Mouse (Mus musculus): ENCODE data around the gene Cdc34b. TPM values are rescaled to one million over a fixed set of nuclear protein-coding genes. Genes with fewer than 3 reads are reported as not detected.

Cdc34b gene
- polyA plus RNA-seq, 1 experiment from 2014 or later: 0.30 TPM

GRCm38 (mm10) chr11:94716754-94717153 lies 24.8 kb upstream of the Cdc34b start:
- 17% methylated on average over 9 of the region's 9 CpGs for WGBS
- H3K36me3 ChIP-seq: no peaks in the 10 kb centered on the region
- H3K4me3 ChIP-seq: no peak overlapping the region
- H3K9me3 ChIP-seq: no peaks in the 10 kb centered on the region
- H3K27ac ChIP-seq: peak overlapping the region; percentile 46
- DNase-seq (ENCODE audit: low spot score): peak; percentile 42
- H3K4me1 ChIP-seq (replicated peaks): peaks cover 20% of the 10 kb centered on the region
- no peaks in the 10 kb centered on the region; the same call in 1 of the 2 replicates for H3K27me3 ChIP-seq (ENCODE audit: insufficient read depth, poor library complexity, severe bottlenecking)

DNA sequence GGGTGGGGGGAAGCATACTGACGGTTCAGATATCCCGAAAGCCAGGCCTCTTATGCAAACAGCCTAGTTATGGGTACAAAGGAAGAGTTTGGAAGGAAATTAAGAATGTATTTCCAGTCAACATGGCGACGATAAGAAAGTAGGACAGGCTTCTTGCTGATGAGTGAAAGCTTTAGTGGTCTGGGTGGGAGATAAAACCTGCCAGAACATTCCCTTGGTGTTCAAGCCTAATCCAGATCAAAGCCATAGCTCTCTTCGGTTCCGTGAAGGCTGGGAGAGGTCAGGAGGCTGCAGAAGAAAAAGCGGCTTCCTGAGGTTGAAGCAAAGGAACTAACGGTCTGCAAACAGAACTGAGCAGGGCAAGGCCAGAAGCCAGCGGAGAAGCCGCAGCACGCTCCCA lies 24.3 kb upstream of the Cdc34b start:
- no peak for DNase-seq (ENCODE audit: low spot score)

GRCm38 (mm10) chr11:94718113-94718909 lies 23.3 kb upstream of the Cdc34b start:
- Histone ChIP-seq H3K27ac (no peak overlapping the region), H3K9me3 (no peaks in the 10 kb centered on the region), H3K27me3 (ENCODE audit: insufficient read depth, poor library complexity, severe bottlenecking) (no peaks in the 10 kb centered on the region; the same call in 1 of the 2 replicates), H3K4me1 (replicated peaks) (peaks cover 19% of the 10 kb centered on the region), H3K4me3 (no peak overlapping the region), H3K36me3 (no peaks in the 10 kb centered on the region)
- 91% methylated on average over 7 of the region's 7 CpGs for WGBS
- no peak for DNase-seq (ENCODE audit: low spot score)

More for the DNA sequence above, 24.3 kb upstream of the Cdc34b start:
- Histone ChIP-seq H3K4me3 (no peak overlapping the region), H3K4me1 (replicated peaks) (peaks cover 22% of the 10 kb centered on the region), H3K36me3 (no peaks in the 10 kb centered on the region), H3K27me3 (ENCODE audit: insufficient read depth, poor library complexity, severe bottlenecking) (no peaks in the 10 kb centered on the region; the same call in 1 of the 2 replicates), H3K9me3 (no peaks in the 10 kb centered on the region), H3K27ac (peak overlapping the region; percentile 46)
- 44% methylated on average over 11 of the region's 11 CpGs for WGBS

GRCm38 (mm10) chr11:94719216-94719615 lies 22.4 kb upstream of the Cdc34b start:
- H3K4me1 ChIP-seq (replicated peaks): peaks cover 17% of the 10 kb centered on the region
- DNase-seq (ENCODE audit: low spot score): no peak
- no peaks in the 10 kb centered on the region for H3K27me3 ChIP-seq (ENCODE audit: insufficient read depth, poor library complexity, severe bottlenecking)
- H3K9me3 ChIP-seq: no peaks in the 10 kb centered on the region
- no peak overlapping the region for H3K27ac ChIP-seq
- no peaks in the 10 kb centered on the region for H3K36me3 ChIP-seq
- H3K4me3 ChIP-seq: no peak overlapping the region
- WGBS: 85% methylated on average over 2 of the region's 2 CpGs

GRCm38 (mm10) chr11:94727306-94727705 lies 14.3 kb upstream of the Cdc34b start:
- DNase-seq (ENCODE audit: low spot score): no peak
- Histone ChIP-seq H3K27me3 (ENCODE audit: insufficient read depth, poor library complexity, severe bottlenecking) (no peaks in the 10 kb centered on the region), H3K9me3 (no peaks in the 10 kb centered on the region), H3K4me1 (replicated peaks) (no peaks in the 10 kb centered on the region), H3K27ac (no peak overlapping the region), H3K36me3 (no peaks in the 10 kb centered on the region), H3K4me3 (no peak overlapping the region)
- WGBS: 94% methylated on average over 3 of the region's 3 CpGs

GRCm38 (mm10) chr11:94728545-94728944 lies 13.0 kb upstream of the Cdc34b start:
- no peak for DNase-seq (ENCODE audit: low spot score)
- Histone ChIP-seq H3K27me3 (ENCODE audit: insufficient read depth, poor library complexity, severe bottlenecking) (no peaks in the 10 kb centered on the region), H3K27ac (no peak overlapping the region), H3K4me1 (replicated peaks) (no peaks in the 10 kb centered on the region), H3K9me3 (no peaks in the 10 kb centered on the region), H3K36me3 (no peaks in the 10 kb centered on the region), H3K4me3 (no peak overlapping the region)
- WGBS: 70% methylated on average over 3 of the region's 3 CpGs

GRCm38 (mm10) chr11:94729565-94729964 lies 12.0 kb upstream of the Cdc34b start:
- Histone ChIP-seq H3K4me3 (no peak overlapping the region), H3K4me1 (replicated peaks) (no peaks in the 10 kb centered on the region), H3K27ac (no peak overlapping the region), H3K9me3 (no peaks in the 10 kb centered on the region), H3K27me3 (ENCODE audit: insufficient read depth, poor library complexity, severe bottlenecking) (no peaks in the 10 kb centered on the region), H3K36me3 (no peaks in the 10 kb centered on the region)
- DNase-seq (ENCODE audit: low spot score): no peak
- WGBS: 31% methylated on average over 4 of the region's 4 CpGs

GRCm38 (mm10) chr11:94730261-94730660 lies 11.3 kb upstream of the Cdc34b start:
- Histone ChIP-seq H3K9me3 (no peaks in the 10 kb centered on the region), H3K27me3 (ENCODE audit: insufficient read depth, poor library complexity, severe bottlenecking) (no peaks in the 10 kb centered on the region), H3K27ac (no peak overlapping the region), H3K4me1 (replicated peaks) (no peaks in the 10 kb centered on the region), H3K36me3 (no peaks in the 10 kb centered on the region), H3K4me3 (no peak overlapping the region)
- DNase-seq (ENCODE audit: low spot score): peak; percentile 51
- WGBS: 31% methylated on average over 5 of the region's 5 CpGs

DNA sequence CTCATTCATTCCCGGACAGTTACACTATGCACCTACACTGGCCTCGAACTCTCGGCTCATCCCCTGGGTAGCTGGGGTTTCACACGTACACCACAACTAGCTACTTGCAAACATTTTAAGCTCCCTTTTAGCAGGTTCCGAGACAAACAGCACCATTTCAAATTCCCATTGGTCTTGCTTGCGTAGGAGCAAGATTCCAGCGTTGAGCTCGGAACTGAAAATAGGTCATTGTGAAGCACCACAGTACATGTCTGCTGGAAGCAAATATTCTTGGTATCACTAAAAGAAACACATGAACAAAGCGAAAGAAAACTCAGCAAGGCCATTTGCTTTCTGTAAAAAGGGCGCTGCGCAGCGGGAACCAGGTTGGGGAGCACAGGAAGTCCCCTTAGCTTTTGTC lies 10.4 kb upstream of the Cdc34b start:
- no peak overlapping the region for H3K27ac ChIP-seq
- no peak for DNase-seq (ENCODE audit: low spot score)
- 89% methylated on average over 12 of the region's 12 CpGs for WGBS
- H3K4me3 ChIP-seq: no peak overlapping the region
- no peaks in the 10 kb centered on the region for H3K9me3 ChIP-seq
- H3K4me1 ChIP-seq (replicated peaks): no peaks in the 10 kb centered on the region
- H3K36me3 ChIP-seq: no peaks in the 10 kb centered on the region
- no peaks in the 10 kb centered on the region for H3K27me3 ChIP-seq (ENCODE audit: insufficient read depth, poor library complexity, severe bottlenecking)

- Histone ChIP-seq H3K36me3 (no peaks in the 10 kb centered on the region), H3K27me3 (ENCODE audit: insufficient read depth, poor library complexity, severe bottlenecking) (no peaks in the 10 kb centered on the region), H3K4me3 (no peak overlapping the region), H3K4me1 (replicated peaks) (no peaks in the 10 kb centered on the region), H3K9me3 (no peaks in the 10 kb centered on the region), H3K27ac (no peak overlapping the region)
- WGBS: 42% methylated on average over 8 of the region's 8 CpGs
- no peak for DNase-seq (ENCODE audit: low spot score)
Measured at GRCm38 (mm10) chr11:94732773-94733172, 8.8 kb upstream of the Cdc34b start.

- no peak overlapping the region for H3K4me3 ChIP-seq
- H3K27me3 ChIP-seq (ENCODE audit: insufficient read depth, poor library complexity, severe bottlenecking): no peaks in the 10 kb centered on the region
- no peaks in the 10 kb centered on the region for H3K9me3 ChIP-seq
- H3K27ac ChIP-seq: no peak overlapping the region
- H3K4me1 ChIP-seq (replicated peaks): no peaks in the 10 kb centered on the region
- H3K36me3 ChIP-seq: no peaks in the 10 kb centered on the region
- 75% methylated on average over 2 of the region's 2 CpGs for WGBS
- DNase-seq (ENCODE audit: low spot score): no peak
Measured at GRCm38 (mm10) chr11:94735746-94736145, 5.8 kb upstream of the Cdc34b start.

DNA sequence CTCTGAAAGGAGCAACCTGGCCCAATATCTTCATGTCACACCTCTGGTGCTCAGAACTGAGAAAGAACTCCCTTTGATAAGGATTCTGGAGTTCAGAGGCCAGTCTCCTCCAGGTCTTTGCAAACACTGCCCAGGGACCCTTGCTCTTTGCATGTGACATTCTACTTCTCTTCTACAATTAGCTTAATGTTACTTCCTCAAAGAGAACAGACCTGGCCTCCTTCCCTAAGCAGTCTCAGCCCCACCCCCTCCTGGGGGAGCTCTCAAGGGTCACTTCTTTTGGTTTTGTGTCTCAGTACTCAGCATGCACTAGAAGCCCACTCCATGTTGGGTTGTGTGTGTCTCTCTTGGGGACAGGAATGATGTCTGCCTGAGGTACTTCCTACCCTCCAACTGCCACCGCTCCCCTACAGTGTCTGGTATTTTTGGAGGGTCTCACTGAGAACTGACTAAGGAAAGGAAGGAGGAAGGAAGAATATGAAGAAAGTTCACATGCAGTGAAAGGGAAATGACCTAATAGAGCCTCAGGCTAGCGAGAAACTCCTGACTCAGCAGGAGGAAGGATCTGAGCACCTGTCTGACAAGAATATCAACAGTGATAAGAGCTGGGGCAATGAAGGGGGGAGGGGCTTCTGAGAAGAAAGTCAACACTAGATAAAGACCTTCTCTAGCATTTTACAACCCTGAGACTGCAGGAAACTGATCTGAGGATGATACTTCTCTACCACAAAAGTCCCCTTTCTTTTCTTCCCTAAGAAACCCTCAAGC lies 11.5 kb downstream of the Cdc34b start:
- no peaks in the 10 kb centered on the region for H3K9me3 ChIP-seq
- H3K27ac ChIP-seq: no peak overlapping the region
- no peaks in the 10 kb centered on the region for H3K36me3 ChIP-seq
- no peaks in the 10 kb centered on the region for H3K27me3 ChIP-seq (ENCODE audit: insufficient read depth, poor library complexity, severe bottlenecking)
- 63% methylated on average over 2 of the region's 2 CpGs for WGBS
- no peak for DNase-seq (ENCODE audit: low spot score)
- H3K4me3 ChIP-seq: no peak overlapping the region
- H3K4me1 ChIP-seq (replicated peaks): no peaks in the 10 kb centered on the region

DNA sequence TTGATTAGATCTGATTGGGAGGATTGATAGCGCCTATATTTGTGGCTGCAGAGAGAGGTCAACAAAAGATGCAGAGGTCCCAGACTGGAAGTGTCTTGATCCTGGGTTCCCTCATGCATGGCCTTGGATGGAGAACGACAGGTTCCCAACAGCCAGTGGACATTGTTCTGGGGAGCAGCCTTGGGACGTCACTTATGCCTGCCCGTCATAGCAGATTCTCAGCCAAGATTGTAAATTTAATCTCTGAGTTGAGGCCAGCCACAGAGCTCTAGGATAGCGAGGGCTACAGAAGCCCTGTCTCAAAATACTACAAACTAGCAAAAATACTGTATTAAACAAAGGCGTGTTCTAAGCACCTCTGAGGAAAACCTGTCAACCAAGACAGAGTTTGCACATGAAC lies 18.3 kb downstream of the Cdc34b start:
- Histone ChIP-seq H3K27me3 (ENCODE audit: insufficient read depth, poor library complexity, severe bottlenecking) (no peaks in the 10 kb centered on the region), H3K9me3 (no peaks in the 10 kb centered on the region), H3K4me1 (replicated peaks) (no peaks in the 10 kb centered on the region), H3K36me3 (no peaks in the 10 kb centered on the region), H3K4me3 (no peak overlapping the region), H3K27ac (no peak overlapping the region)
- WGBS: 87% methylated on average over 6 of the region's 6 CpGs
- no peak for DNase-seq (ENCODE audit: low spot score)

Measured in hindbrain, embryonic 10.5 days (tissue).